9 mouse cellular contexts compared by ENCODE assay signal in the genomic region with DNA sequence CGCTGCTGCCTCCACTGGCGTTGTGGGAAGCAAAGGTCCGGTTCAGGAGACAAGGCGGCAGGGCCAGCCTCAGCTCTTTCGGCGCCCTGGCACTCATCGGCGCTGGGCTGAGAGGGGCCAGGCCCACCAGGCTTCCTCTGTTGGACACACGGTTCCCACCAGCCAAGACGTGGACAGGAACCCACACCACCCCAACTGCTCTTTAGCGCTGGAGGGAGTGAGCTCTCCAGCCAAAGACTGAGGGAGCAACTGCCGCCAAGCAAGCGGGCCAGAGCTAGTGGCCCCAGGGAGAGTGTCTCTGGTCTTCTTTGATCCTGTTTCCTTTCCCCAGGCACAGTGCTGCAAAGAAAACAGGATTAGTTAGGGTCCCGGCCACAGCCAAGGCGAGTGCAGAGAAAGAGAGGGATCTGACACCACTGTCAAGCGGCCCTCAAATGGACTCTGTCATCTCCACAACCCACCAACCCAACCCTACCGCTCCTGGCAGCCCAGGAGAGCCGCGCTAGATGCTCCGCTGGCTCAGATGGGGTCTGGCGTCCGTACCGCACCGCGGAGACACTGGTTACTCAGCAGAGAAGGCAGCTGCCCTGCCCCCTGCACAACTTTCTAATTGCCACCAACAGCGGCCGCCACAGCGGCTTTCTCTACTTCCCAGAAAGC. TPM values are rescaled to one million over a fixed set of nuclear protein-coding genes. Genes with fewer than 3 reads are reported as not detected.
A peak's percentile ranks its signal among the peaks of the same experiment; 100 is the strongest.
DNase-seq lines count a peak whose midpoint lies in the region; ATAC-seq lines count a peak whose summit lies in the region.
"Had no signal": no experiment of that assay in that cellular context is flagged by ENCODE, and none has a peak within 500 bp of the region (broad histone marks: within the 10 kb centered on the region; RNA-seq: fewer than 3 reads in every experiment).

No protein-coding gene starts in this region.

- intact Hi-C loops in left cerebral cortex, postnatal 10 days (cut with DNase I), result loop anchor here (5.0 kb wide), 3 partner anchors 246 to 539 kb away; no protein-coding TSS in a partner anchor

- no peak overlapping the region for H3K27ac ChIP-seq in kidney, embryonic 15.5 days
- H3K27ac ChIP-seq in neural tube, embryonic 15.5 days (replicated peaks), result peak overlapping the region; percentile 89

- H3K9ac ChIP-seq in kidney, embryonic 15.5 days, result no peak overlapping the region
- peak overlapping the region; percentile 88 for H3K9ac ChIP-seq in neural tube, embryonic 15.5 days (replicated peaks)

- no peak for ATAC-seq in kidney, embryonic 15.5 days (replicated peaks; ENCODE audit: low FRiP score)
- peak; percentile 60; the same call in 1 of the 2 replicates for ATAC-seq in neural tube, embryonic 15.5 days (ENCODE audit: low FRiP score)
- no peak for ATAC-seq in inflammation-experienced regulatory T-cells, adult 6 months

- H3K36me3 ChIP-seq in kidney, embryonic 15.5 days, result no peaks in the 10 kb centered on the region
- H3K36me3 ChIP-seq in neural tube, embryonic 15.5 days, result no peaks in the 10 kb centered on the region

- WGBS in kidney, embryonic 15.5 days, result under 1% methylated on average over 28 of the region's 28 CpGs
- WGBS in neural tube, embryonic 15.5 days, result 1% methylated on average over 28 of the region's 28 CpGs

- H3K27me3 ChIP-seq in kidney, embryonic 15.5 days, result peaks cover 59% of the 10 kb centered on the region
- 0 out of 2 replicates have a peak, but pooled peaks cover 9% of the 10 kb centered on the region for H3K27me3 ChIP-seq in neural tube, embryonic 15.5 days (replicated peaks)

- no peaks in the 10 kb centered on the region for H3K9me3 ChIP-seq in kidney, embryonic 15.5 days (replicated peaks)
- H3K9me3 ChIP-seq in neural tube, embryonic 15.5 days (replicated peaks), result no peaks in the 10 kb centered on the region

- peaks cover 20% of the 10 kb centered on the region for H3K4me1 ChIP-seq in kidney, embryonic 15.5 days
- peaks cover 27% of the 10 kb centered on the region for H3K4me1 ChIP-seq in neural tube, embryonic 15.5 days

- H3K4me3 ChIP-seq in kidney, embryonic 15.5 days (replicated peaks), result peak overlapping the region; percentile 45
- H3K4me3 ChIP-seq in neural tube, embryonic 15.5 days (replicated peaks), result peak overlapping the region; percentile 72

- H3K4me2 ChIP-seq in kidney, embryonic 15.5 days, result peak overlapping the region; percentile 79
- peak overlapping the region; percentile 84 for H3K4me2 ChIP-seq in neural tube, embryonic 15.5 days

- no peak for DNase-seq in kidney, adult 18-20 months
- DNase-seq in cerebellum, postnatal 25 days, result peak; percentile 48 to 50
- peak; percentile 52 to 57 for DNase-seq in frontal cortex, postnatal 36 days (ENCODE audit: low spot score in 2 of 2)
- DNase-seq in left cerebral cortex, postnatal 10 days (ENCODE audit: extremely low spot score in 1 of 2, low spot score in 2 of 2), result peak; percentile 24 to 48
- DNase-seq in spleen, postnatal 14 days (ENCODE audit: low spot score in 2 of 2), result no peak

RNA-seq across cellular contexts. Expression of a gene that starts 1.3 kb away (rescaled TPM):
- polyA plus RNA-seq in kidney, embryonic 15.5 days (2015; fragmentation: Nextera tagmentation; extraction: Ambion mirVana), result 0.28 and 0.82 TPM in 2 replicates
- 100 to 1,000 TPM; 147 to 155 TPM for total RNA-seq in left cerebral cortex, postnatal 10 days (2021)
- polyA plus RNA-seq in neural tube, embryonic 15.5 days (2015; fragmentation: Nextera tagmentation; extraction: Ambion mirVana), result 71.7 and 78.6 TPM in 2 replicates
- polyA plus RNA-seq in inflammation-experienced regulatory T-cells, adult 6 months (2017; shearing (Covaris generic)), result under 1 TPM in 1 of 3 experiments, not detected in 2; 0.12 TPM
- total RNA-seq: MEL had no signal

Comparison
In these comparisons a context has a peak if more than half of its experiments do, and no peak if none do; other contexts are left out.
1. DNase-seq: peak in cerebellum, postnatal 25 days (2 of 2), frontal cortex, postnatal 36 days (2 of 2) and left cerebral cortex, postnatal 10 days (2 of 2); none in kidney, adult 18-20 months (single experiment) and spleen, postnatal 14 days (0 of 2).
2. RNA of a gene that starts 1.3 kb away (polyA plus RNA-seq): 71.7 to 78.6 TPM in neural tube, embryonic 15.5 days; 0.28 to 0.82 TPM in kidney, embryonic 15.5 days and 0.12 TPM in inflammation-experienced regulatory T-cells, adult 6 months; every median in the first group is over 10 times any median in the second.